Mouse (Mus musculus): ENCODE data around the gene Eci3. TPM values are rescaled to one million over a fixed set of nuclear protein-coding genes. Genes with fewer than 3 reads are reported as not detected.
"Not testable (repeated sequence)": the region's sequence is repeated elsewhere in the genome, so short reads cannot be mapped to it uniquely, and the experiment has no call there.

The Eci3 gene
- total and polyA plus RNA-seq, 3 experiments, result 0.35 to 0.93 TPM; not detected in 1

DNA sequence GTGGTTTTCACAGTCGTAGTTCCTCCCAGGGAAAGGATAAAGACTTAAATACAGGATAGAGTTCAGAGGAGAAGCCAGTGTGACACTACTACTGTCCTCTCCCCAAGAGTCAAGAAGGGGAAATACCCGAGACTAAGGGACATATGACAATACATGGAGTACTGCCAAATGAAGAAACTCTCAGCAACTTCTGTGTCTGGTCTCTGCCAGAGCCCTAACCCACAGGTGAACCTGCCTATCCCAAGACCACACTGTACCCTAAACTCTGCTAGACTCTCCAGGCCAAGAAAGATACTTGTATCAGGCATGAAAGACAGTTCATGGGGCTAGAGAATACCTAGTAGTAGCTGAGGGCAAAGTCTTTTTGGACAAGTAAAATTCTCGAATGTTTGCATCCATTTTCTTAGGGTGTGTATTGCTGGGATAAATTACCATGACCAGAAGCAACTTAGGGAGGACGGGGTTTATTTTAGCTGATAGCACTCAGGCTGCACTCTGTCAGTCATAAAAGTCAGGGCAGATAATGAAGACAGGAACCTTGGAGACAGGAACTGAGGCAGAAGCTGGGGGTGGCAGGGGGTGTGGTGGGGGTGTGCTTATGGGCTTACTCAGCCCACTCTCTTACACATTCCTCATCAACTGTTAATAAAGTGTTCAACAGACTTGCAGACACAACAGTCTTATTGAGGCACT is 28.1 kb upstream of the Eci3 start:
- H3K9me3 ChIP-seq (replicated peaks; ENCODE audit: insufficient read depth, low read length), result no peaks in the 10 kb centered on the region
- H3K9ac ChIP-seq (ENCODE audit: control insufficient read depth, low read depth, low read length, poor library complexity, severe bottlenecking), result no peak overlapping the region
- peaks cover 0 to 35% of the 10 kb centered on the region in 2 experiments; a peak in 2 of 4 replicates for H3K36me3 ChIP-seq (ENCODE audit: control insufficient read depth in 1 of 2, insufficient read depth in 2 of 2, low read length in 2 of 2)
- no peak for TF ChIP-seq TAL1 (IDR thresholded peaks at IDR 0.05; ENCODE audit: low read length)
- TF ChIP-seq MAZ (IDR thresholded peaks at IDR 0.05; ENCODE audit: low read depth, low read length), result peak; percentile 71; the same call in 1 of the 2 replicates
- TF ChIP-seq NRF1 (IDR thresholded peaks at IDR 0.05; ENCODE audit: insufficient read depth, low read depth, low read length, poor library complexity, severe bottlenecking), result 0 out of 2 replicates have a peak, but pooled peaks have one; percentile 8
- 0 out of 2 replicates have a peak, but pooled peaks have one; percentile 3 for TF ChIP-seq TCF12 (IDR thresholded peaks at IDR 0.05; ENCODE audit: low read depth, low read length)
- no peak for TF ChIP-seq TBP (IDR thresholded peaks at IDR 0.05; ENCODE audit: low read depth, low read length)
- TF ChIP-seq ELF1 (IDR thresholded peaks at IDR 0.05; ENCODE audit: low read depth, low read length), result peak; percentile 25; the same call in 1 of the 2 replicates
- 0 out of 2 replicates have a peak, but pooled peaks have one; percentile 29 for TF ChIP-seq HCFC1 (IDR thresholded peaks at IDR 0.05; ENCODE audit: low read depth, low read length)
- peak; percentile 57 for TF ChIP-seq SIN3A (IDR thresholded peaks at IDR 0.05; ENCODE audit: low read length)
- 0 out of 2 replicates have a peak, but pooled peaks have one; percentile 40 for TF ChIP-seq ETS1 (IDR thresholded peaks at IDR 0.05; ENCODE audit: low read depth, low read length)
- TF ChIP-seq USF2 (IDR thresholded peaks at IDR 0.05; ENCODE audit: borderline replicate concordance in 1 of 2, insufficient read depth in 1 of 2, low read depth in 1 of 2, low read length in 2 of 2), result no peak
- no peak for TF ChIP-seq JUND (IDR thresholded peaks at IDR 0.05; ENCODE audit: low read depth, low read length)
- TF ChIP-seq KAT2A (conservative IDR thresholded peaks at IDR 0.05; ENCODE audit: low read depth, low read length), result no peak
- peak; percentile 63 for TF ChIP-seq MXI1 (IDR thresholded peaks at IDR 0.05; ENCODE audit: low read depth, low read length)
- 0 out of 2 replicates have a peak, but pooled peaks have one; percentile 42 for TF ChIP-seq BHLHE40 (IDR thresholded peaks at IDR 0.05; ENCODE audit: borderline replicate concordance, low read depth, low read length)
- no peak for TF ChIP-seq GATA1 (IDR thresholded peaks at IDR 0.05; ENCODE audit: low read depth, low read length)
- peak; percentile 84 for TF ChIP-seq ZKSCAN1 (IDR thresholded peaks at IDR 0.05; ENCODE audit: low read depth, low read length)
- no peak for TF ChIP-seq USF1 (IDR thresholded peaks at IDR 0.05; ENCODE audit: low read depth, low read length)
- no peaks in the 10 kb centered on the region for H3K27me3 ChIP-seq (ENCODE audit: control insufficient read depth in 1 of 2, insufficient read depth in 2 of 2, low read length in 2 of 2)
- peaks cover 17 to 20% of the 10 kb centered on the region in 2 experiments for H3K4me1 ChIP-seq (ENCODE audit: control insufficient read depth in 1 of 2, insufficient read depth in 2 of 2, low read length in 2 of 2)
- peak overlapping the region in 1 of 2 experiments; percentile 5; a peak in 1 of 4 replicates for H3K4me3 ChIP-seq (ENCODE audit: control insufficient read depth in 1 of 2, insufficient read depth in 1 of 2, low read depth in 2 of 2, low read length in 2 of 2)
- DNase-seq (ENCODE audit: low read depth, low spot score), result peak; percentile 61
- peaks cover 4% of the 10 kb centered on the region for H3K79me2 ChIP-seq (ENCODE audit: control insufficient read depth, insufficient read depth, low read length, poor library complexity)
- peak overlapping the region; percentile 39 for H3K27ac ChIP-seq (ENCODE audit: control insufficient read depth, low read depth, low read length)

DNA sequence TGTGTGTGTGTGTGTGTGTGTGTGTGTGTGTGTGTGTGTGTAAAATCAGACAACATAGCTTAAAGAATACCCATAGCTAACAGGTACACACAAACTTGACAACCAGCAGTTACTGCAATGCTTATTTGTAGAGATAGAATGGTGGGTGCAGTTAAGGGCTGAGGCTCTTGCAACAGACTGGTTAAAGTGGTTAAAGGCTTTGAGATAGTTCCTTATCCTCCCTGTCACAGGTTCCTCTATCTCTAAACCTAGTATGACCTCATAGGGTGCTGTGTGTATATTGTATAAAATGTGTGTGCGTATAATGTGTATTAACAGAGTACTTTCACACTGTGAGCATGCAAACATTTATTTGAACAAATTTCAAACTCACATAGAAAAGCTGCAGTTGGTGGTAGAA is 19.9 kb upstream of the Eci3 start:
- H3K4me3 ChIP-seq (ENCODE audit: control insufficient read depth in 1 of 2, insufficient read depth in 1 of 2, low read depth in 2 of 2, low read length in 2 of 2); H3K27me3 ChIP-seq (ENCODE audit: control insufficient read depth in 1 of 2, insufficient read depth in 2 of 2, low read length in 2 of 2); H3K9ac ChIP-seq (ENCODE audit: control insufficient read depth, low read depth, low read length, poor library complexity, severe bottlenecking); H3K79me2 ChIP-seq (ENCODE audit: control insufficient read depth, insufficient read depth, low read length, poor library complexity); H3K9me3 ChIP-seq (replicated peaks; ENCODE audit: insufficient read depth, low read length); H3K4me1 ChIP-seq (ENCODE audit: control insufficient read depth in 1 of 2, insufficient read depth in 2 of 2, low read length in 2 of 2): not testable (repeated sequence)
- TF ChIP-seq GATA1 (IDR thresholded peaks at IDR 0.05; ENCODE audit: low read depth, low read length) (peak; percentile 83), SIN3A (IDR thresholded peaks at IDR 0.05; ENCODE audit: low read length) (peak; percentile 47; the same call in 1 of the 2 replicates), MXI1 (IDR thresholded peaks at IDR 0.05; ENCODE audit: low read depth, low read length) (0 out of 2 replicates have a peak, but pooled peaks have one; percentile 37), MYB (IDR thresholded peaks at IDR 0.05; ENCODE audit: low read depth, low read length) (peak; percentile 43; the same call in 1 of the 2 replicates), ETS1 (IDR thresholded peaks at IDR 0.05; ENCODE audit: low read depth, low read length) (peak; percentile 81), TAL1 (IDR thresholded peaks at IDR 0.05; ENCODE audit: low read length) (0 out of 2 replicates have a peak, but pooled peaks have one; percentile 32), TCF12 (IDR thresholded peaks at IDR 0.05; ENCODE audit: low read depth, low read length) (peak; percentile 83), EP300 (IDR thresholded peaks at IDR 0.05; ENCODE audit: low read depth in 1 of 2, low read length in 2 of 2) (peak; percentile 81 to 84)
- peaks cover 5 to 10% of the 10 kb centered on the region in 2 experiments for H3K36me3 ChIP-seq (ENCODE audit: control insufficient read depth in 1 of 2, insufficient read depth in 2 of 2, low read length in 2 of 2)
- DNase-seq (ENCODE audit: low read depth, low spot score), result peak; percentile 54
- peak overlapping the region; percentile 25; the same call in 1 of the 2 replicates for H3K27ac ChIP-seq (ENCODE audit: control insufficient read depth, low read depth, low read length)

DNA sequence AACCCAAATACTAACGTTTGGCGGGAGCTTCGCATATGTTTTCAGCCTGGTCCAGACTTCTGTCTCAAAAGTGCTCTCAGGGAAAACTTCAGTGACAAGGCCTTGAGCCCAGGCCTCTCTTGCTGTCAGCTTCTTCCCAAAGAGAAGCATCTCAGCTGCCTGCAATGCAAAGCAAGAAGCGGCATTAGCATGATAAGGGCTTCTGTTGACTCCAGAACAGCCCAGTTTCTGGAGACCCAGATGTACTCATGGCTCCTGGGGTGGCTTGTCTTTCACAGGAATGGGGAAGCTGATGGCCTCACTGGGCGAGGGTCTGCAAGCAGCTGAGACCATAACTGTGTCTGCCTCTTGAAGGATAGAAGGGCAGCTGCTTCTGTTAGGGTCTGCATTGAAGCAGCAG is 15.0 kb upstream of the Eci3 start:
- H3K36me3 ChIP-seq (ENCODE audit: control insufficient read depth in 1 of 2, insufficient read depth in 2 of 2, low read length in 2 of 2); DNase-seq (ENCODE audit: low read depth, low spot score); H3K4me1 ChIP-seq (ENCODE audit: control insufficient read depth in 1 of 2, insufficient read depth in 2 of 2, low read length in 2 of 2); H3K27me3 ChIP-seq (ENCODE audit: control insufficient read depth in 1 of 2, insufficient read depth in 2 of 2, low read length in 2 of 2); H3K27ac ChIP-seq (ENCODE audit: control insufficient read depth, low read depth, low read length); H3K4me3 ChIP-seq (ENCODE audit: control insufficient read depth in 1 of 2, insufficient read depth in 1 of 2, low read depth in 2 of 2, low read length in 2 of 2); H3K9me3 ChIP-seq (replicated peaks; ENCODE audit: insufficient read depth, low read length); H3K9ac ChIP-seq (ENCODE audit: control insufficient read depth, low read depth, low read length, poor library complexity, severe bottlenecking); H3K79me2 ChIP-seq (ENCODE audit: control insufficient read depth, insufficient read depth, low read length, poor library complexity): not testable (repeated sequence)

Measured in MEL (cell line).